ENCODE assay signal across 11 mouse cellular contexts in genomic region chr2:27916316-27916715, GRCm38 (mm10). TPM values are rescaled to one million over a fixed set of nuclear protein-coding genes. Genes with fewer than 3 reads are reported as not detected.
A peak's percentile ranks its signal among the peaks of the same experiment; 100 is the strongest.
DNase-seq lines count a peak whose midpoint lies in the region; ATAC-seq and TF ChIP-seq lines count a peak whose summit lies in the region.
"Had no signal": no experiment of that assay in that cellular context is flagged by ENCODE, and none has a peak within 500 bp of the region (broad histone marks: within the 10 kb centered on the region; RNA-seq: fewer than 3 reads in every experiment).

No protein-coding gene starts in this region.

- 26% methylated on average over 2 of the region's 2 CpGs for WGBS in heart, postnatal 0 days

- peak; percentile 67 for ATAC-seq in heart, postnatal 0 days (ENCODE audit: insufficient read depth, low read depth)

- no peaks in the 10 kb centered on the region for H3K27me3 ChIP-seq in heart, postnatal 0 days (ENCODE audit: control insufficient read depth, insufficient read depth, low read length)
- H3K27me3 ChIP-seq: embryonic facial prominence, embryonic 12.5 days; hindbrain, embryonic 15.5 days; lung, embryonic 15.5 days had no signal

- peak; percentile 69 for DNase-seq in gastrocnemius, adult 2 months
- no peak for DNase-seq in gastrocnemius, postnatal 25 days
- peak; percentile 69 for DNase-seq in 3134 (ENCODE audit: extremely low read depth, insufficient read length, low spot score)
- DNase-seq in adrenal gland, postnatal 10 days: peak; percentile 74
- peak; percentile 44 for DNase-seq in heart, postnatal 0 days (ENCODE audit: low spot score)
- no peak for DNase-seq in frontal cortex, postnatal 36 days (ENCODE audit: low spot score in 2 of 2)
- no peak for DNase-seq in layer of hippocampus, postnatal 36 days
- no peak for DNase-seq in cerebellum, postnatal 14 days

- peaks cover 17% of the 10 kb centered on the region for H3K4me1 ChIP-seq in heart, postnatal 0 days (ENCODE audit: control insufficient read depth, insufficient read depth)
- H3K4me1 ChIP-seq: hindbrain, embryonic 15.5 days had no signal

- H3K36me3 ChIP-seq in heart, postnatal 0 days (replicated peaks; ENCODE audit: control insufficient read depth, insufficient read depth, low read length): no peaks in the 10 kb centered on the region
- H3K36me3 ChIP-seq: embryonic facial prominence, embryonic 12.5 days; hindbrain, embryonic 15.5 days; lung, embryonic 15.5 days had no signal

- no peaks in the 10 kb centered on the region for H3K9me3 ChIP-seq in heart, postnatal 0 days (replicated peaks; ENCODE audit: control insufficient read depth, low read length)
- H3K9me3 ChIP-seq: embryonic facial prominence, embryonic 12.5 days; hindbrain, embryonic 15.5 days; lung, embryonic 15.5 days had no signal

- no peak for TF ChIP-seq EP300 in heart, postnatal 0 days (IDR thresholded peaks at IDR 0.05; ENCODE audit: low read depth)

- H3K27ac ChIP-seq in gastrocnemius, adult 2 months: peak overlapping the region; percentile 64
- H3K27ac ChIP-seq in heart, postnatal 0 days (ENCODE audit: low read depth): no peak overlapping the region
- H3K27ac ChIP-seq: embryonic facial prominence, embryonic 12.5 days; hindbrain, embryonic 15.5 days; lung, embryonic 15.5 days had no signal

- TF ChIP-seq CTCF in gastrocnemius, adult 2 months (IDR thresholded peaks at IDR 0.05): no peak
- TF ChIP-seq CTCF in heart, postnatal 0 days (IDR thresholded peaks at IDR 0.05; ENCODE audit: low read depth): no peak

- no peak overlapping the region for H3K4me3 ChIP-seq in gastrocnemius, adult 2 months
- H3K4me3 ChIP-seq in heart, postnatal 0 days (ENCODE audit: low read depth, low read length): no peak overlapping the region
- H3K4me3 ChIP-seq: embryonic facial prominence, embryonic 12.5 days; hindbrain, embryonic 15.5 days; lung, embryonic 15.5 days had no signal

- intact Hi-C loops in gastrocnemius, adult 2 months (cut with DNase I): loop anchor here (5.0 kb wide), 1 partner anchor 144 kb away; no protein-coding TSS in a partner anchor

- H3K4me2 ChIP-seq in heart, postnatal 0 days (ENCODE audit: low read depth, low read length): no peak overlapping the region
- H3K4me2 ChIP-seq: embryonic facial prominence, embryonic 12.5 days; hindbrain, embryonic 15.5 days; lung, embryonic 15.5 days had no signal

- H3K9ac ChIP-seq in heart, postnatal 0 days (replicated peaks; ENCODE audit: low read depth, low read length): no peak overlapping the region
- H3K9ac ChIP-seq: embryonic facial prominence, embryonic 12.5 days; hindbrain, embryonic 15.5 days; lung, embryonic 15.5 days had no signal

RNA-seq across cellular contexts. Expression of gene Col5a1, which starts 30.1 kb away (rescaled TPM):
- 10 to 100 TPM; 15.9 to 20.9 TPM for total RNA-seq in gastrocnemius, adult 2 months (2021)
- 10 to 100 TPM; 52.3 to 77.1 TPM for total RNA-seq in gastrocnemius, postnatal 25 days (2021)
- 100 to 1,000 TPM; 101 to 110 TPM for total RNA-seq in adrenal gland, postnatal 10 days (2021)
- 97.4 and 129 TPM in 2 replicates for total RNA-seq in heart, postnatal 0 days (2014; rRNA removed; ENCODE audit: low replicate concordance)
- polyA plus RNA-seq in heart, postnatal 0 days (2015; fragmentation: Nextera tagmentation; extraction: Ambion mirVana): 40.6 and 41.9 TPM in 2 replicates
- total RNA-seq in layer of hippocampus, postnatal 36 days (2021): 1 to 10 TPM; 3.6 to 3.9 TPM

Comparison
In these comparisons a context has a peak if more than half of its experiments do, and no peak if none do; other contexts are left out.
1. DNase-seq: peak in gastrocnemius, adult 2 months (single experiment), 3134 (single experiment), adrenal gland, postnatal 10 days (single experiment) and heart, postnatal 0 days (single experiment); none in gastrocnemius, postnatal 25 days (single experiment), frontal cortex, postnatal 36 days (0 of 2), layer of hippocampus, postnatal 36 days (0 of 2) and cerebellum, postnatal 14 days (0 of 2).